Mouse (Mus musculus) ovary, postnatal 10 days (tissue): Measurements from ENCODE around the gene Ttc19.
"Not testable (repeated sequence)": the region's sequence is repeated elsewhere in the genome, so short reads cannot be mapped to it uniquely, and the experiment has no call there.

Experiments used
- DNase-seq: peaks from one replicate; pipeline ENCODE4 v3.0.0; 2022; ENCODE audit warnings: low spot score

The Ttc19 gene

DNA sequence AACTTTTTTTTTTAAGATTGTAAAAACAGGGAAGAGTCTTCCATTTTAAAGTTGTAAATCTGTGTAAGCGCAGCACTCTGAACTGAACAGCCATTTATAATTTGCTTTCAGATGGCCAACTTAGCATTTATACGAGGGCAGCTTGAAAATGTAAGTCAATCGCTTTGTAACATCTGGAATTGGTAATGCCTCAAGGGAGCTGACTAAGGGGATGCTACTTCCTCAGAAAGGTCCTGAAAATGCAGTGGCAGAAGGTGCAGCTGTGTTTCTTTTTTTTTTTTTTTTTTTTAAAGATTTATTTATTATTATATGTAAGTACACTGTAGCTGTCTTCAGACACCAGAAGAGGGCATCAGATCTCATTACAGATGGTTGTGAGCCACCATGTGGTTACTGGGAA lies 2.7 kb downstream of the Ttc19 start:
- not testable (repeated sequence) for DNase-seq

DNA sequence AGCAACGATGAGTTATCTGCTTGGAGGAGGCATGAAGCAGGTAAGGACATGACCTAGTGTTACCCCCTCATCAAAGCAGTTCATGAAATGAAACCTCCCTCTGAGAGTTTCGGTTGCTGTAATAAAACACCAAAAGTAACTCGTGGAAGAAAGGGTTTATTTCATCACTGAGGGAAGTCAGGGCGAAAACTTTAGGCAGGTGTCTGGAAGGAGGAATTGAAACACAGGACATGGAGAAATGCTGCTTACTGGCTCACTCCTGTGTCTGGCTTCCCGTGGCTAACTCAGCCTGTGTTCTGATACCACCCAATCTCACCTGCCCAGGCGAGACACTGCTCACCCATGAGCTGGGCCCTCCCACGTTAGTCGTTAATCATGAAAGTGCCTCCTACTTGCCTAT lies 3.7 kb downstream of the Ttc19 start:
- no peak for DNase-seq

- no peak for DNase-seq
These were observed 6.4 kb downstream of the Ttc19 start for GRCm38 (mm10) chr11:62287700-62288099.

DNA sequence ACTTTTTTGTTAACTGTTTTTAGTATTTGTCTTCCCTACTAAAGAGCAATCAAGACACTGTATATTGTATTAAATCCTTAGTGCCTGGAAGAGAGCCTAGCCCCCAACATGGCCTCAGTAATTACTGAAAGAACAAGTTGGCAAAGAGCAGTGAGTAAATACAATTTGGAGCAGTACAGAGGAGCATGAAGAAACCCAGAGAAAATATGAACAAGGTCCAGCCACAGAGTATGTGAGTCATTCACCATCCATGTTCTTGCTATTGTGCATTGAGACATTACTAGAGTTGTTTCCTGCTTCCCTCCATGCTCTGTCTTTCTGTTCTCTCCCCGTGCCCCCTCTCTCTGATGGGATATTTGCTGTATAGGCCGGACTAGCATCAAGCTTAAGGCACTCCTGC lies 12.8 kb downstream of the Ttc19 start:
- no peak for DNase-seq

GRCm38 (mm10) chr11:62298883-62299282 lies 17.6 kb downstream of the Ttc19 start:
- no peak for DNase-seq

DNA sequence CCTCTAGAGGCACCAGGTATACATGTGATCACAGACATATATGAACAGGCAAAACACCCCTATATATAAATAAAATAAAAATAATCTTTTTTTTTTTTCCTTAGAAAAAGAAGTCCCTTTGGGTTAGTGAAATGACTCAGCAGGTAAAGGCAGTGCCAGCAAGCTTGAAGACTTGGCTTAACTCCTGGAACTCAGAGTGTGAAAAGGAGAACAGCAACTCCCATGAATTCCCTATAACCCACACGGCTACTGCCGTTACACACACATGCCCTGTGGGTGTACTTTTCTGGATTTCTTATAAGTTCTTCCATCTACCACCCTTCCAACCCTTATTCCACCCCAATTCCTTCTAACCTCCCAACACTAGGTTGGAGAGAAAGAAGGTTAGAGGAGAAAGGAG lies 24.6 kb downstream of the Ttc19 start:
- no peak for DNase-seq

DNA sequence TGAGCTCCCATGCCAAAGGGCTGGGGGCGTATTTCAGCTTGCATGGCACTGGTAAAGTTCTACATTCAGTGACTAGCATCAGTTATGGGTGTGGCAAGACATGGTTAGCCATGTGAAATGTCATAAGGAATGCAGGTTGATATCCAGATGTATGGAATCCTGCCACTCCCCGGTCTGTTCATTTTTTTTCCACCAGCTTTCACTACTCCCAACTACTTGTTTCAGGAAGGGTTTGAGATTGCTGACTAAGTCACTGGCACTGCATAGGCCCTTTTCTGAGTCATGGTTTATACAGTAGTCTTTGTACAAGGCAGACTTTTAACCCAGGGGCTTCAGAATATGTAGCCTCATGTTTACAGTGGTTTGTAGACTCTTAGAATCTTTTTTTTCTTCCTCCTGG lies 28.0 kb downstream of the Ttc19 start:
- no peak for DNase-seq

GRCm38 (mm10) chr11:62314984-62315383 lies 33.7 kb downstream of the Ttc19 start:
- DNase-seq, result no peak

DNA sequence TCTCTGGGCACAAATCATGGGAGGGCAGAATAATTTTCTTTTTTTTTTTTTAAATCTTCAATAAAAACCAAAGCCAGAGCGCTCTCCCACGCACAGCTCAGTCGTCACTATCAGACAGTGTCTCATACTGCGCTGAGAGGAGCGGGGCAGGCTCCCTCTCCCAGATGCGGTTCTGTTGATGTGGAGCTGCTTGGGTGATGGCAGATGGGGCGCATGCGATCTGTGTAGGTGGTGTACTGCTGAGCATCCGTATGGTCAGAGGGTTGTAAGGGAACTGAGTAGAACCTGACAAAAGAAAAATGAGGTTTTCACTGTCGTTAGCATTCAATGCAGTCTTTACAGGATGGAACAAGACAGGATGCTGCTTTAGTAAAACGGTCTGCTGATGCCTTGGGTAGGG lies 36.5 kb downstream of the Ttc19 start:
- DNase-seq, result no peak

DNA sequence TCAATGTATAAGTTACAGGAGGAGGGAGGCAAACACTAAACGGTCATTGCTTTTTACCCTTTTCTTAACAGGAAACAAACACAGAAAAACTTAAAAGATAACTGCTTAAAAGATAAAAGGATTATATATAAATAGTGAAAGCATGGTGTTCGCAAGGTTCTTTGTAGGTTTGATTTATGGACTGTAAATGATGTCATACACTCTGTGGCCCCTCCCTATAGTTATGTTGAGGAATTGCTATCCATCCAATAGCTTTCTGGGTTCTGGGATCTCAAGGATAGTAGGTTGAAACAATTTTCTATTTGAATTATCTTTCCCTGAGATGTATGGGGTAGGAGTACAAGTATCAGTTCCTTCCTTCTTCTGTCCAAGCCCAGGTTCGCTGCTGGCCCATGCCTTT lies 38.8 kb downstream of the Ttc19 start:
- no peak for DNase-seq

GRCm38 (mm10) chr11:62323659-62324058 lies 42.4 kb downstream of the Ttc19 start:
- DNase-seq, result no peak

- no peak for DNase-seq
These were observed 49.9 kb downstream of the Ttc19 start for GRCm38 (mm10) chr11:62331141-62331540.

DNA sequence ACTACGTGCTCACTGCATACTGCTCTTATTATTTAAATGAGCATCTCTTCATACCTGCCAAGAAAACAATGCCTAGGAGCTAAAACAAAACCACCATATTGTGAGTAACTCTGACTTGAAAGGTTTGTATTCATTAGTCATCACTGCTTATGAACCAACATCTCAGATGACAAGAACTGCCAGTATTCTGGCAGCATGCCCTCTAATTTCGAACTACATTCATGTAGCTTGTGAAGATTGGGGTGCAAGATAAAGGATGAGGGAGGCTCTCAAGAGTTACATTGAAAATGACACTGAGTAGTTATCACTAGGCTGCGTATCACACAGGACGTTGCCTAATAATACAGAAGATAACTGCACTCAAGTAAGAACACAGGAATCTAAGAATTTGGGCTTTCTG lies 51.0 kb downstream of the Ttc19 start:
- no peak for DNase-seq

- no peak for DNase-seq
These were observed 61.7 kb downstream of the Ttc19 start for GRCm38 (mm10) chr11:62343002-62343401.

DNA sequence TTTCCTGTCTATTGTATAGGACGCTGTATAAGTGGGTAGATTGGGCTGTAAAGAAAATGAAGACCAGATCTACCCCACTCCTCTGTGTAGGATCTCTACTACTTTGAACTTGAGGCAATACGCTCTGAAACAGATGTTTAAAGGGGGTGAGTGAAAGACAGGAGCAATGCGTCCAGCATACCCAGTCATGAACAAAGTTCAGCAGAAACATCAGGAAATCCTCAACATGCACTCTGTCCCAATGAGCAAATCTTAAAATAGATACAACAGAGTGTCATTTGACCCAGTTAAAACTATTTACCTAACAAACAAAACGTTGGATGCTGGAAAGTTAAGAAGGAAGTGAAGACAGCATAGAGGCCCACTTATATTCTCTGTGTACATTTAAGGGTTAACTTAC lies 70.7 kb downstream of the Ttc19 start:
- no peak for DNase-seq

DNA sequence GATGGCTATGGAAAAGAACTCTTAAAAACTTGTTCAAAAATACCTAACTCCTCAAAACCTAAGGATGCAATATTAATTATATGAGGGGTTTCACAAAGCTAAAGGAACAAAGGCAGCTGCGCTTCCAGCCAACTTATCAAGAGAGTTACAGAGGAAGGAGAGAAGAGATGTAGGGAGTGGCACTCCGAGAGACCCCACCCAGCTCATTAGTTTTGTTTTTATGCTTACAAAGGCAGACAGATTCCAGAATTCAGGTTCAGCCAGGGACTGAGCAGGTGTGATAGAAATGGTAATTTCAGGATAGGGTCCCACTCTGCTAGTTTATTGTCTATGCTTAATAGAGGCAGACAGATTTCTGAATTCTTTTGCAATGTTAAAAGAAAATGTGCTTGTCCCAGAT lies 73.9 kb downstream of the Ttc19 start:
- DNase-seq, result no peak

DNA sequence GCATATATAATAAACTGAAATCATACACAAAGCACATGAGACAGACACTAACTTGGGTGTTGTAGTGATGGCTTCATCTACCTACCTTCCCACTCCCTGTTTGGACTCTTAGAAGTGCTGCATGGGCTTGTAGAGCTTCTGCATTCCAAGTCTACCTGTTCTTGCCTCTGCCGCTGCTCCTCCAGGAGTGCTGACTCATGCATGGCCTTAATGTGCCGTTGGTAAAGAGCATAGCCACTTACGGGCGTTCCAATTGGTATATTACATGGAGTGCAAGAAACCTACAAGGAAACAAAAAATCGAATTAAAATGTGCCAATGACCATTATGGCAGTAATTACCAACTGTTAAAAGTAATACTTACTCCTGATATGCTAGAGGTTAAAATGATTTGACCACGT lies 85.6 kb downstream of the Ttc19 start:
- no peak for DNase-seq

GRCm38 (mm10) chr11:62369924-62370323 lies 88.7 kb downstream of the Ttc19 start:
- DNase-seq, result no peak

GRCm38 (mm10) chr11:62371776-62372175 lies 90.5 kb downstream of the Ttc19 start:
- DNase-seq, result no peak

DNA sequence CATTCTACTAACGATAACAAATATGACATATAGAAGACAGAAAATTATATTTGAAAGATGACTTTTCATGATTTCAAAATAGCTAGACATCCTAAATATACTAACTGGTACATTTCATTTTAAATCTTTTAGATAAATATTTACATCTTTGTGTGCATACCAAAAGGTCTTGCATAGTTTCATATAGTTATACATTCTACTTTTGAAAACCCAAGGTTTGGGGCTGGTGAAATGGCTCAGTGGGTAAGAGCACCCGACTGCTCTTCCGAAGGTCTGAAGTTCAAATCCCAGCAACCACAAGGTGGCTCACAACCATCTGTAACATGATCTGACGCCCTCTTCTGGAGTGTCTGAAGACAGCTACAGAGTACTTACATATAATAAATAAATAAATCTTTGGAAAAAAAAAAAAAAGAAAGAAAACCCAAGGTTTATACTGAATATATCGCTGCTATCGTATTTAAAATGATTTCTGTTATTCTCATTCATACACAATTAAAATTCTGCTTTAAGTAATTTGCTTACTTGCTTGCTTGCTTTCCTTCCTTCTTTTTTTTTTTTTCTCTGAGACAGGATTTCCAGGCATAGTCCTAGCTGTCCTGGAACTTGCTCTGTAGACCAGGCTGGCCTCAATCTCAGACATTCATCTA lies 96.1 kb downstream of the Ttc19 start:
- not testable (repeated sequence) for DNase-seq
